Mouse (Mus musculus): ENCODE results near the gene Atpaf1.

The Atpaf1 gene

GRCm38 (mm10) chr4:115799981-115800380, 15.4 kb downstream of the Atpaf1 start:
- no peak for DNase-seq (ENCODE audit: low spot score in 2 of 2)

DNA sequence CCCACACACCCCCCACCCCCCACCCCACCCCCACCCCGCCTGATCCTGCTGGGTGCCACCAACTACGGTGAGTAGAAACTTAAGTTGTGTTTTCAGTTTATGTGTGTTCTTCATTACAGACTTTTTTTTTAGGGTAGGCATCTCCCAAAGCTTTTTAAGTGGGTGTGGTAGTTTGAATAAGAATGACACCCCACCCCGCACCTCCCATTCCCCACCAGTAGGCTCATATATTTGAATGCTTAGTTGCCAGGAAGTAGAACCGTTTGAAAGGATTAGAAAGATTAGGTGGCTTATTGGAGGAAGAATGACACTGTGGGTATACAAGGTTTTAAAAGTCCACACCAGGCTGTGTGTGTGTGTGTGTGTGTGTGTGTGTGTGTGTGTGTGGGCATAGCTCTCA, 27.7 kb downstream of the Atpaf1 start:
- DNase-seq (ENCODE audit: low spot score in 2 of 2), result no peak

DNA sequence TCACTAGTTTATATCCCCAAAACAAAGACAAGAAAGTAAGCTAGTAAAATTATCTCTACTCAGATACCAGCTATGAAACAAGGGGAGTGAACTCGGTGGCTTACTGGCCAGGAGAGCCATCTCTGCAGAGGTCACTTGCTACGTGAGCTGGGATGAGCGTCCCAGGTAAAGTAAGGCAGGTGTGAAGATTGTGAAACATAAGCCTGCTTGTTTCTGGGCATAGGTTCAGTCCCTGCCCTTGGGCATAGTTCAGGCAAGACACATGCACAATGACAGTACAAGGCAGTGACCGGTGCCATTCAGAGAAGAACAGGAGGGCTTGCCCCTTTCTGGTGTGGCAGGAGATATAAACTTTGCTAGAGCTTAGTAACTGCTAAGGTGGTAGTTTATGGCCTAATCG, 31.0 kb downstream of the Atpaf1 start:
- DNase-seq (ENCODE audit: low spot score in 2 of 2), result no peak

DNA sequence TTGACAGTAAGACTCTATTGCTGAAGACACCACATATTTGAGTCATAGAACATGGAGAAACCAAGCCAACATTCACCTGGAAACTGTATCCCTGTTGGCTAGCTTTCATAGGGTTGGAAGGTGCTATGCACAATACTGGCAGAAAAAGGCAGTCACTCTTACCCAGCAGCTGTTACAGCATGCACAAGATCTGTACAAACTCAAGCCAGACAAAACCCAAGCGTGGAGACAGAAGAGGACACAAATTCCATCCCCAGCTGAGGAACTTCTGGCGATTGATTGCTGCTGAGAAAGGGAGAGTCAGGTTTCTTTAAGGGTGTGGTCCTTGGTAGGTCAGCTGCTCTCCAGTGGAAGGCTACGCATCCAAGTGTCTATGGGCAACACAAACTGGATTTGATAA, 35.6 kb downstream of the Atpaf1 start:
- DNase-seq (ENCODE audit: low spot score in 2 of 2), result no peak

DNA sequence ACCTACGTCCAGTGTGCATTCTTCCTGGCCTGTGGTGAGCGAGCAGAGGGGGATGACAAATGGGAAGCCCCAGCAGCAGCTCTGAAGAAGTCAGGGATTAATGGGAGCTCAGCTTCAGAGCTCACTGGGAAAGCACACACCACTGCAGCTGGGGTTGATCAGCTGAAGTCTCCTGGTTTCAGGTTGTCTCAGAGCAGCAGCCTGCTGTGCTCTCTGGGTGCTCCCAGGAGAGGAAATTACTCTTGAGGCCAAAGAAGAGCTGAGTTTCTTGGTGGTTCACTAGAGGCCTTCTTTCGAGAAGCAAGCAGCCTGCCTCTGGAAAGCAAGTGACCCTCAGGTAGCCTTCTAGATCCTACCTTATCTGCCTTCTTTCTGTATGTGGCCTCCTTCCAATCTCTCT, 36.3 kb downstream of the Atpaf1 start:
- DNase-seq (ENCODE audit: low spot score in 2 of 2), result no peak

DNA sequence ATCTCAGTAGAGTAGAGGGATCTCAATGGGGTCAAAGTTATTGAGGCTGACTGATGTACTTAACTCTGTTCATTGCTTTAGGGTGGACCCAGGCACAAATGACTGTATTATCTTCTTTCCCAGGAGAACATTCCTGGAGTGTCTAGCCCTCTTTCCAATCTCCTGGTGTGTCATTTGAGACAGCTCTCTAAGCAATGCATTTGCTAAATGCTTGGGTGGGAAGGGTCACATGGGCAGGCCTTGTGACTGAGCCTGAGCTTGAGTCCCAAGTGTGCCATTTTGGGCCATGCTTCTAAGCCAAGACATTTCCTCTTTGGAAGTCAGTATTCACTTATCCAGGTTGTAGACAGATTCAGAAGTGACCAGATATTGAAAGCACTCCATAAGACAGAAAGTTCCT, 36.8 kb downstream of the Atpaf1 start:
- DNase-seq (ENCODE audit: low spot score in 2 of 2), result no peak

- no peak for DNase-seq (ENCODE audit: low spot score in 2 of 2)
Measured at GRCm38 (mm10) chr4:115821928-115822327, 37.3 kb downstream of the Atpaf1 start.

DNA sequence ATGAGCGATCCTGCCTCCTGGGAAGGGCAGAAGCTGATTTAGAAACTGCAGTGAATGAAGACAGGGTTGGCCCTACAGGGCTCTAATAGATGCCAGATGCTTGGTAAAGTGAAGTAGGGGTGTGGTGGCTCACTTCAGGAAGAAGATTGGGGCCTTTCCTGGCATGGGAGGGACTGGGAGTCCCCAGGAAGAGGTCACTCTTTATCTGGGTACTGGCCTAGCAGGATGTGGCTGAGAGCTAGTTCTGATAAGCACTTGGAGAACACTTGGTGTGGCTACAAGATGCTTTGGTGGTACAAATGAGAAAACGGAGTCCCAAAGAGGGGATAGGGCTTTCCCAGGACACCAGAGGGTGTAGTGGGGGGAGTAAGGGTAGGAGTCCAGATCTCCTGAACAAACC, 39.6 kb downstream of the Atpaf1 start:
- no peak for DNase-seq (ENCODE audit: low spot score in 2 of 2)

- no peak for DNase-seq (ENCODE audit: low spot score in 2 of 2)
Measured at GRCm38 (mm10) chr4:115825271-115825670, 40.7 kb downstream of the Atpaf1 start.

- DNase-seq (ENCODE audit: low spot score in 2 of 2), result no peak
Measured at GRCm38 (mm10) chr4:115827066-115827465, 42.5 kb downstream of the Atpaf1 start.

DNA sequence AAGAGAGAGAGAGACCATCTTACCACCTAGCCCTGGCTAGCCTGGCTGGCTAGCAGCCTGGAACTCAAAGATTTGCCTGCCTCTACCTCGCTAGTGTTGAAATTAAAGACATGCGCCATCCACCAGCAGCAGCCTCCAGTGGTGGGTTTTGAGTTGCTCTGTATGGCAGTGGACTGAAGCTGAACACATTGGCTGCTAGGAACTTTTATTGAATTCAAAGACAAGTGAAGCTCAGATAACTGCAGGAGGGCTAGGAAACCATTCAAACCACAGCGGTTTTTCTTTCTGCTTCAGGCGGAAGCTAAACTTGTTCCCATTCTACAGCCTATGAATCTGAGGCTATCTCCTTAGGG, 42.9 kb downstream of the Atpaf1 start:
- no peak for DNase-seq (ENCODE audit: low spot score in 2 of 2)

GRCm38 (mm10) chr4:115827888-115828571, 43.4 kb downstream of the Atpaf1 start, which contains the start of gene Mob3c:
Gene Mob3c (plus strand): TSS chr4:115828092.
- DNase-seq (ENCODE audit: low spot score in 2 of 2), result peak in 1 of 2 experiments; percentile 34

DNA sequence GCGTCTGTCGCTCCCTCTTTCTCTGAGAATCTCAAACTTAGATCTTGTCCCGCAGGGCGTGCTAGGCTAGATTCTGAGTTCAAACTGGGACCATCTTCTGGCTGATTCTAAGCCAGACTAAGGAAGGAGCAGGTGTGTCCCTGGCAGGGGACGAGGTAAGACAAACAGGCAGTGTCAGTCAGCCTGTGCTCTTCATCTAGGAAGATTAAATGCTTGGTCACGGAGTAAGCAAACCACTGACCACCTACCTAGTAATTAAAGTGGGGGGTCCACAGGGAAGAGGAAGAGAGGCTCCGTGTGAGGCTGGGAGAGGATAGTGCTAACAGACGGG, 43.9 kb downstream of the Atpaf1 start:
- DNase-seq (ENCODE audit: low spot score in 2 of 2), result no peak

DNA sequence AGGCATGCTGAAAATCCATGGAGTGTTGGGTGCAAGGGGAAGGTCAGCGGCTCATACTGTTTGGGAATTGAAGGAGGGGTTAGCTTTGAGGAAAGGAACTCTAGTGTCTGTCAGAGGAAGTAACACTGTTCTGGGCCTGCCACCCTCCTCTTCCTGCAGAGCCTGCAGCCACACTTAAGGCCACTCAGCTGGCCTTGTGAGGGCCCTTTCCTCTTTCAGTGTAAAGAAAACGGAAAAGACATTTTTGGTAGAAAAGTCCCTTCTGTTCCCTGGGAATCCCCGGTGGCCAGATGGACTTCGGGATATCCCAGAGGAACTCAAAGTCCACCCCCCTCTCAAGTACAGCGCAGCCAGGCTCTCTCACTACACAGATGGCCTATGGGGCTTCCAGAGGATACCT, 45.9 kb downstream of the Atpaf1 start:
- no peak for DNase-seq (ENCODE audit: low spot score in 2 of 2)

DNA sequence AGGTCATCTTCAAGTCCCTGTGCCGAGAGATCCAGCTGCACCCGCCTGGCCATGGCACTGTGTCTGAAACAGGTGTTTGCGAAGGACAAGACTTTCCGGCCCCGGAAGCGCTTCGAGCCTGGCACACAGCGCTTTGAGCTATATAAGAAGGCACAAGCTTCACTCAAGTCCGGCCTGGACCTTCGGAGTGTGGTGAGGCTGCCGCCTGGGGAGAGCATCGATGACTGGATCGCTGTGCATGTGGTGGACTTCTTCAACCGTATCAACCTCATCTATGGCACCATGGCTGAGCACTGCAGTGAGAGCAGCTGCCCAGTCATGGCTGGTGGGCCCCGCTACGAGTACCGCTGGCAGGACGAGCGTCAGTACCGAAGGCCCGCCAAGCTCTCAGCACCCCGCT, 46.6 kb downstream of the Atpaf1 start:
- DNase-seq (ENCODE audit: low spot score in 2 of 2), result no peak

- no peak for DNase-seq (ENCODE audit: low spot score in 2 of 2)
Measured at GRCm38 (mm10) chr4:115832040-115832439, 47.4 kb downstream of the Atpaf1 start.

DNA sequence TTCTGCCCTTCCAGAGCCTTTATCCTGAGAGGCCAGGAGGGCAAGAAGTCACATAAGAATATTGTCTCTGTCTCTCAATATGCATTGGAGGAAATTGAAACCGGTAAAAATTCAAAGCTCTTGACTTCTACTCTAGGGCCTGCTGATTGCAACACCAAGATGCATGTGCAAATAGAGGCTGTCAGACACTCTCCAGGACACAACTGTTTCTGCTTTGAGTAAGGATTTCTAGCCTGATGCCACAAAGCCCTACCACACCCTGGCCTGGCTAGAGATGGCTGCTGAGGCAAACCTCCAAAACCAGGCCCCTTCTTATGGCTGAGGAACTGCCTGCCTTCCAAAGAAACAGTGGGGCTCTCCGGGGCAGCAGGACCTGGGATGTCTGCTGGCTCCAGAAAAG, 51.0 kb downstream of the Atpaf1 start:
- DNase-seq (ENCODE audit: low spot score in 2 of 2), result no peak

DNA sequence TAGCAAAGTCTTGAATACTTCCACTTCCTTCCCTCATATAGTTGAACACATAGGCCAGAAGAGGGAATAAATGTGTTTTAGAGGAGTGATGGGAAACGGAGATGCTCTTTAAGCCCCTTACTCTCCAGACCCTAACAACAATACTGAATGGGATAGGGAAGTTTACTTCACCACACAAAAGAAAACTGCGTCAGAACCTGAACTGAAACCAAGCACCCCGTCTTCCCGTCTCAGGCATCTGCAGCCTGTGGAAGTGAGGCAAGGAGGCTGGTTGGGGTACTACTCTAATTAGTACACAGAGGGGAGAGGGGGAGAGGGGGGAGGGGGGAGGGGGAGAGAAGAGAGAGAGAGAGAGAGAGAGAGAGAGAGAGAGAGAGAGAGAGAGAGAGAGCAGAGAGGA, 53.6 kb downstream of the Atpaf1 start:
- DNase-seq (ENCODE audit: low spot score in 2 of 2), result no peak

DNA sequence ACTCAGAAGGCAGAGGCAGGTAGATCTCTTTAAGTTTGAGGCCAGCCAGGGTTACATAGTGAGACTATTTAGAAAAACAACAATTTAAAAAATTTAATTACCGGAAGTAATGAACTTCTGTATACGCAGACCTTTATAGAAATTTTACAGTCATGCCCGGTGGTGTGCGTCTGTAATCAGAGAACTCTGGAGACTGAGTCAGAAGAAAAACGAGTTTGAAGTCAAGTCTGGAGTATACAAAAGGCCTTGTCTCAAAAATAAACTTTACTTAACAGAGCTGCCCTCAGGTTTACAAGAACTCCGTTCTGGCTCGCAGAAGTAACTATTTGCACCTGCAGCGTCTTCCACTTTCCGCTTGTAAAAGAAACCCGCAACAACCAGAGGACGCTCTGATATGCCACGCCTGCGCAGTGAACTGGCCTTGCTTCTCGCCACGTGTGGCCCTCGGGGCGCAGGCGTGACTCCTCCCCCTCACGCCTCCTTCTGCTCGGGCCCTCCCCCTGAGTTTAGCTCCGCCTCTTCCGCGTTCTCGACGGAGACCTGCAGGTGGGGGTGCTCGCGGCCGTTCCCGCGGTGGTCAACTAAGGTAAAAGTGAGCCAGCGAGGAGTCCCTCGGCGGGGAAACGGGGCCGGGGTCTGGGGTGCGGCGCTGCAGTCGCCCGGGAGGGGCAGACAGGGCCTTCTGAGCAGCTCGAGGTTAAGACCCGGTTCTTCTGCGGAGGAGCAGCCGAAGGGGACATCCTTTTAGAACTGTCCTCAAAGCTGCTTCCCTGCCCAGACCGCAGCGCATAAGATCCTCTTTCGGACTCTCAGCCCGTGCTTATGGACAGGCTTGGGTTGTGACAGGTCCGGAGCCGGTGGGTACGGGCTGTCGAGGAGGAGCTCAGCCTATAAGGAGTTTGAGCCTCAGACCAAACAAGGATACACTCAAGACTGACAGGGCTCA, 54.4 kb downstream of the Atpaf1 start, which contains the start of gene Mknk1:
Mknk1 (plus strand) TSS at position 503 of the 946 bp plus-strand sequence.
- peak; percentile 77 to 83 for DNase-seq (ENCODE audit: low spot score in 2 of 2)

DNA sequence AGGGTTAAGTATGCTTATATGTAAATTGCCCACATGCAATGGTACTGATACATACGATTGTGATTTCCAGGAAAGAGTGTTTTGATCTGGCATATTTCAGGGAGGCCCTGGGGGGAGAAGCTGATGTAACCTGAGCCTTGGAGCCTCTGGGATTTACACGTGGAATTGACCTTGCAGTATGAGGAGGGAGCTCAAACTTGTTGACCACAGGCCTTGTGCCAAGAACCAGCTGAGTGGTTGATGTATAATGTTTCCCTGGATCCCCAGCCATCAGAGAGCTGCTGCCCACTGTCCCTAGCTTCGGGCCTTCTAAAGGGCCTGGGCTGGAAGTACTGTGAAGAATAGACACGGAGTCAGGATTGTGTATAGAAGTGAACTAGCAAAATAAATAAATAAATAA, 55.3 kb downstream of the Atpaf1 start:
- no peak for DNase-seq (ENCODE audit: low spot score in 2 of 2)

- DNase-seq (ENCODE audit: low spot score in 2 of 2), result no peak
Measured at GRCm38 (mm10) chr4:115840842-115841241, 56.2 kb downstream of the Atpaf1 start.

DNA sequence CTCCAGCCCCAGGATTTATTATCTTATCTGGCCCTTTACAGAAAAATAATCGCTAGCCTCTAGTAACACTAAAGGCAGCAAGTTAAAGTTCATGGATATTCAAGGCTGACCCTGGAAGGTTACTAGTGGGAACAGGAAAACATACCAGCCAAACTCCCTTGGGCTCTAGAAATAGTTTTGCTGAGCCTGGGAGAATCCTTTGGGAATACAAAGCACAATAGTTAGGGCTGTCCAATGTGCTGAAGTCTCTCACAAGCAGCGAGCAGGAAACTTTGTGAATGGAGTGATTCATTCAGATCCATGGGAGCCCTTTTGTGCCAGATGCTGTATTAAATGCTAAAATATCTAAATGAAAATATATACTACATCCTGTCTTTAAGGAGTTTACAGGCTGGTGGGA, 62.0 kb downstream of the Atpaf1 start:
- no peak for DNase-seq (ENCODE audit: low spot score in 2 of 2)

GRCm38 (mm10) chr4:115847377-115847776, 62.8 kb downstream of the Atpaf1 start:
- DNase-seq (ENCODE audit: low spot score in 2 of 2), result no peak
